Comparison of ENCODE assay signal across 9 mouse cellular contexts in the genomic region with DNA sequence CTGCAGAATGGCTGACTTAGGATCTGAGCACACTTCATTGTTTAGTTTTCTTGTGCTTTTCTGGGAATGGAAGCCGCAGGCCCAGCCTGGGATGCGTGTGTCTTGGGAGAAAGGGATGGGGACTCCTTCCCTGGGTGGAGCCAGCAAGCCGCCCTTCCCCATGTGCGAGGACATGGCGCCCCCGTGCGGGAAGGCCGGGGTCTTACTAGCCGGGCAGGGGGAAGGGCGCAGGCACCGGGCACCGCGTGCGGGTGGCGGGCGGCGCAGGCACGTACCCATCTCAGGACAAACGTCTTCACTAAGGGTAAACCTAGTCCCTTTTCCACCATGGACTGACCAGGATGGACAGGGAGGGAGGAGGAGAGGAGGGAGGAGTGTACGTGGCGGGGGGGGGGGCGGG. TPM values are rescaled to one million over a fixed set of nuclear protein-coding genes. Genes with fewer than 3 reads are reported as not detected.
DNase-seq lines count a peak whose midpoint lies in the region; ATAC-seq and TF ChIP-seq lines count a peak whose summit lies in the region.
"Had no signal": no experiment of that assay in that cellular context is flagged by ENCODE, and none has a peak within 500 bp of the region (broad histone marks: within the 10 kb centered on the region; RNA-seq: fewer than 3 reads in every experiment).

No protein-coding gene starts in this region.

- H3K4me3 ChIP-seq in layer of hippocampus, adult 2 months: no peak overlapping the region
- H3K4me3 ChIP-seq in limb, embryonic 11.5 days (ENCODE audit: low read depth, low read length): no peak overlapping the region

- H3K9ac ChIP-seq in limb, embryonic 11.5 days (ENCODE audit: low read length): no peak overlapping the region

- no peaks in the 10 kb centered on the region for H3K36me3 ChIP-seq in limb, embryonic 11.5 days (ENCODE audit: control insufficient read depth, insufficient read depth, low read length)

- no peak overlapping the region for H3K4me2 ChIP-seq in limb, embryonic 11.5 days (ENCODE audit: low read depth, severe bottlenecking)

- H3K27me3 ChIP-seq in limb, embryonic 11.5 days (ENCODE audit: control insufficient read depth, insufficient read depth, low read length): peaks cover 28% of the 10 kb centered on the region

- WGBS in limb, embryonic 11.5 days: 12% methylated on average over 18 of the region's 22 CpGs

- peak; percentile 35; the same call in 1 of the 2 replicates for ATAC-seq in granulocyte monocyte progenitor cell, adult 5-6 weeks (replicated peaks; ENCODE audit: poor library complexity, severe bottlenecking)
- ATAC-seq in limb, embryonic 11.5 days (ENCODE audit: insufficient number of reproducible peaks, low FRiP score, low TSS enrichment, low read depth): no peak
- 0 out of 2 replicates have a peak, but pooled peaks have one; percentile 25 for ATAC-seq in neutrophil, adult 5-6 weeks (ENCODE audit: extremely low read depth, insufficient number of reproducible peaks, low FRiP score, poor library complexity, severe bottlenecking)

- TF ChIP-seq CTCF in layer of hippocampus, adult 2 months (conservative IDR thresholded peaks at IDR 0.05): peak; percentile 64

- peaks cover 5% of the 10 kb centered on the region; the same call in 1 of the 2 replicates for H3K4me1 ChIP-seq in limb, embryonic 11.5 days (ENCODE audit: control insufficient read depth, insufficient read depth, low read length)

- peaks cover 9% of the 10 kb centered on the region for H3K9me3 ChIP-seq in limb, embryonic 11.5 days (ENCODE audit: control insufficient read depth, low read length)

- H3K27ac ChIP-seq in layer of hippocampus, adult 2 months: no peak overlapping the region
- no peak overlapping the region for H3K27ac ChIP-seq in limb, embryonic 11.5 days (replicated peaks; ENCODE audit: low read depth, low read length)
- H3K27ac ChIP-seq: macrophage had no signal

- no peak for DNase-seq in layer of hippocampus, adult 2 months (ENCODE audit: low spot score in 2 of 2)
- no peak for DNase-seq in layer of hippocampus, adult 9-10 months (ENCODE audit: low spot score)
- DNase-seq in adrenal gland, adult 18-20 months (ENCODE audit: low spot score in 2 of 2): peak; percentile 74 to 82
- DNase-seq in limb, embryonic 11.5 days (ENCODE audit: low spot score): peak; percentile 64
- no peak for DNase-seq in right cerebral cortex, adult 2 months (ENCODE audit: low spot score in 2 of 2)
- DNase-seq in frontal cortex, postnatal 14 days (ENCODE audit: low spot score in 2 of 2): no peak

RNA-seq across cellular contexts. Expression of gene Colgalt1, which starts 22.4 kb away (rescaled TPM):
- 10 to 100 TPM; 52.4 to 60.1 TPM for total RNA-seq in layer of hippocampus, adult 2 months (2021)
- total RNA-seq in adrenal gland, adult 18-20 months (2021): 10 to 100 TPM; 48.4 to 61.1 TPM
- total RNA-seq in granulocyte monocyte progenitor cell, adult 5-6 weeks (2014; fragmentation: Nextera tagmentation): 93.8 and 107 TPM in 2 replicates
- total RNA-seq in granulocyte monocyte progenitor cell, adult 5-6 weeks (2017): 77.1 and 84.4 TPM in 2 replicates
- 46.6 and 49.8 TPM in 2 replicates for polyA plus RNA-seq in limb, embryonic 11.5 days (2014; fragmentation: Nextera tagmentation; extraction: Ambion mirVana)
- total RNA-seq in neutrophil, adult 5-6 weeks (2017): 92.2 and 92.5 TPM in 2 replicates

RNA-seq across cellular contexts. Expression of gene Fam129c, which starts 35.7 kb away (rescaled TPM):
- total RNA-seq in layer of hippocampus, adult 2 months (2021): 1 to 10 TPM; 3.8 TPM
- total RNA-seq in adrenal gland, adult 18-20 months (2021): 1 to 10 TPM; 2.9 to 3.5 TPM
- 11.6 and 11.7 TPM in 2 replicates for total RNA-seq in granulocyte monocyte progenitor cell, adult 5-6 weeks (2014; fragmentation: Nextera tagmentation)
- total RNA-seq in granulocyte monocyte progenitor cell, adult 5-6 weeks (2017): 0.69 and 6.1 TPM in 2 replicates
- 2.7 and 3.8 TPM in 2 replicates for polyA plus RNA-seq in limb, embryonic 11.5 days (2014; fragmentation: Nextera tagmentation; extraction: Ambion mirVana)
- total RNA-seq in neutrophil, adult 5-6 weeks (2017): 94.7 and 127 TPM in 2 replicates

RNA-seq across cellular contexts. Expression of gene Unc13a, which starts 38.4 kb away (rescaled TPM):
- total RNA-seq in layer of hippocampus, adult 2 months (2021): 100 to 1,000 TPM; 263 to 264 TPM
- total RNA-seq in adrenal gland, adult 18-20 months (2021): 1 to 10 TPM; 5.9 to 7.9 TPM
- total RNA-seq in granulocyte monocyte progenitor cell, adult 5-6 weeks (2014; fragmentation: Nextera tagmentation): 0.60 TPM in 1 of 2 replicates, not detected in the other
- total RNA-seq in granulocyte monocyte progenitor cell, adult 5-6 weeks (2017): 0.04 and 1.8 TPM in 2 replicates
- polyA plus RNA-seq in limb, embryonic 11.5 days (2014; fragmentation: Nextera tagmentation; extraction: Ambion mirVana): 0.50 and 0.59 TPM in 2 replicates
- 0.12 TPM in 2 replicates for total RNA-seq in neutrophil, adult 5-6 weeks (2017)

RNA-seq across cellular contexts. Expression of gene Pgls, which starts 41.2 kb away (rescaled TPM):
- total RNA-seq in layer of hippocampus, adult 2 months (2021): 10 to 100 TPM; 27.5 to 34.4 TPM
- total RNA-seq in adrenal gland, adult 18-20 months (2021): 100 to 1,000 TPM; 122 to 137 TPM
- 143 and 180 TPM in 2 replicates for total RNA-seq in granulocyte monocyte progenitor cell, adult 5-6 weeks (2014; fragmentation: Nextera tagmentation)
- 155 and 185 TPM in 2 replicates for total RNA-seq in granulocyte monocyte progenitor cell, adult 5-6 weeks (2017)
- polyA plus RNA-seq in limb, embryonic 11.5 days (2014; fragmentation: Nextera tagmentation; extraction: Ambion mirVana): 230 and 239 TPM in 2 replicates
- total RNA-seq in neutrophil, adult 5-6 weeks (2017): 45.6 and 55.1 TPM in 2 replicates

RNA-seq across cellular contexts. Expression of gene Jak3, which starts 42.9 kb away (rescaled TPM):
- total RNA-seq in layer of hippocampus, adult 2 months (2021): 1 to 10 TPM; 5.3 TPM
- total RNA-seq in adrenal gland, adult 18-20 months (2021): 10 to 100 TPM; 11.6 to 17.3 TPM
- total RNA-seq in granulocyte monocyte progenitor cell, adult 5-6 weeks (2014; fragmentation: Nextera tagmentation): 10.9 and 17.5 TPM in 2 replicates
- 7.2 and 8.1 TPM in 2 replicates for total RNA-seq in granulocyte monocyte progenitor cell, adult 5-6 weeks (2017)
- polyA plus RNA-seq in limb, embryonic 11.5 days (2014; fragmentation: Nextera tagmentation; extraction: Ambion mirVana): 1.4 and 2.5 TPM in 2 replicates
- total RNA-seq in neutrophil, adult 5-6 weeks (2017): 19.0 and 25.7 TPM in 2 replicates

Comparison
In these comparisons a context has a peak if more than half of its experiments do, and no peak if none do; other contexts are left out.
1. DNase-seq: peak in adrenal gland, adult 18-20 months (2 of 2) and limb, embryonic 11.5 days (single experiment); none in layer of hippocampus, adult 2 months (0 of 2), layer of hippocampus, adult 9-10 months (single experiment), right cerebral cortex, adult 2 months (0 of 2) and frontal cortex, postnatal 14 days (0 of 2).
2. RNA of gene Unc13a, which starts 38.4 kb away (total RNA-seq): 263 to 264 TPM in layer of hippocampus, adult 2 months; 5.9 to 7.9 TPM in adrenal gland, adult 18-20 months, 0.04 to 1.8 TPM in granulocyte monocyte progenitor cell, adult 5-6 weeks and 0.12 TPM in neutrophil, adult 5-6 weeks; every median in the first group is over 10 times any median in the second.